Mouse (Mus musculus) limb, embryonic 14.5 days (tissue): ENCODE measurements around the gene Klc3. TPM values are rescaled to one million over a fixed set of nuclear protein-coding genes. Genes with fewer than 3 reads are reported as not detected.

Experiments used
- ATAC-seq: fragments of 200-750 bp; cut with Nextera tagmentation; 2 replicates; pipeline ENCODE4 v1.8.0; 2017; ENCODE audit warnings: low read depth, moderate number of reproducible peaks, moderate TSS enrichment; ENCODE audit not compliant: low FRiP score
- DNase-seq: peaks from one replicate; pipeline ENCODE4 v3.0.0-alpha.2; 2015; ENCODE audit warnings: low spot score
- H3K27ac ChIP-seq: fragments of 300-500 bp; sonication (generic); replicated peaks from 2 replicates; pipeline ENCODE4 v1.5.1; 2014; ENCODE audit warnings: low read depth, mild to moderate bottlenecking, low read length, moderate library complexity, mixed read lengths
- H3K27me3 ChIP-seq: fragments of 300-500 bp; sonication (generic); 2 replicates; pipeline ENCODE4 v1.6.1; 2014; ENCODE audit warnings: low read length, mixed read lengths; ENCODE audit not compliant: control insufficient read depth, insufficient read depth
- H3K36me3 ChIP-seq: fragments of 300-500 bp; sonication (generic); 2 replicates; pipeline ENCODE4 v1.6.1; 2014; ENCODE audit warnings: mild to moderate bottlenecking, low read length, moderate library complexity, mixed read lengths; ENCODE audit not compliant: control insufficient read depth, insufficient read depth
- H3K4me1 ChIP-seq: fragments of 300-500 bp; sonication (generic); 2 replicates; pipeline ENCODE4 v1.6.1; 2014; ENCODE audit warnings: antibody characterized with exemption, low read length, mixed read lengths; ENCODE audit not compliant: control insufficient read depth, insufficient read depth
- H3K4me2 ChIP-seq: fragments of 300-500 bp; sonication (generic); replicated peaks from 2 replicates; pipeline ENCODE4 v1.6.1; 2014; ENCODE audit warnings: low read depth, mild to moderate bottlenecking, low read length, moderate library complexity; ENCODE audit not compliant: severe bottlenecking
- H3K4me3 ChIP-seq: fragments of 300-500 bp; sonication (generic); replicated peaks from 2 replicates; pipeline ENCODE4 v1.5.1; 2014; ENCODE audit warnings: low read length
- H3K9ac ChIP-seq: fragments of 300-500 bp; sonication (generic); 2 replicates; pipeline ENCODE4 v1.6.1; 2014; ENCODE audit warnings: mild to moderate bottlenecking, low read depth, low read length, moderate library complexity; ENCODE audit not compliant: severe bottlenecking
- H3K9me3 ChIP-seq: fragments of 300-500 bp; sonication (generic); 2 replicates; pipeline ENCODE4 v1.6.1; 2016; ENCODE audit warnings: low read length; ENCODE audit not compliant: control insufficient read depth
- POLR2A ChIP-seq: fragments of 200-500 bp; IDR thresholded peaks from 2 replicates; pipeline ENCODE4 v1.8.0; 2012; ENCODE audit warnings: inconsistent platforms, mild to moderate bottlenecking, moderate library complexity, borderline replicate concordance; ENCODE audit not compliant: insufficient read depth, insufficient read length; ENCODE audit errors: extremely low read depth
- WGBS: fragments of 180-500 bp; shearing (Covaris S2); extraction: QIAGEN DNeasy Blood & Tissue Kit; methylation state at CpG from one replicate; pipeline ENCODE4 v1.1.7; 2014; 5-methylcytosine and 5-hydroxymethylcytosine counted together
- polyA plus RNA-seq, 2 experiments: library from polyadenylated mRNA; depleted of rRNA in 1 of 2; stranded (reverse) in 1 of 2; unstranded in 1 of 2; fragments of >200 nt; fragmentation: Nextera tagmentation in 1 of 2; extraction: Ambion mirVana in 1 of 2; gene quantifications; 2 replicates each; pipeline versions ENCODE4 v1.2.1 to v1.2.3; 2012 to 2014

The Klc3 gene
- polyA plus RNA-seq, 2 experiments: 11.5 to 15.2 TPM

GRCm38 (mm10) chr7:19373367-19373766, 30.5 kb downstream of the Klc3 start:
- Histone ChIP-seq H3K9me3 (no peaks in the 10 kb centered on the region), H3K27me3 (no peaks in the 10 kb centered on the region), H3K4me3 (no peak overlapping the region), H3K4me2 (no peak overlapping the region), H3K36me3 (peaks cover 23% of the 10 kb centered on the region; the same call in 1 of the 2 replicates), H3K9ac (no peak overlapping the region), H3K27ac (no peak overlapping the region), H3K4me1 (no peaks in the 10 kb centered on the region; the same call in 1 of the 2 replicates)
- ATAC-seq (no peak), DNase-seq (no peak)
- 89% methylated on average over 2 of the region's 2 CpGs for WGBS
- no peak for TF ChIP-seq POLR2A

GRCm38 (mm10) chr7:19369823-19370425, 34.0 kb downstream of the Klc3 start:
- no peaks in the 10 kb centered on the region; the same call in 1 of the 2 replicates for H3K4me1 ChIP-seq
- no peak for TF ChIP-seq POLR2A
- H3K4me3 ChIP-seq: peak overlapping the region; percentile 40
- peaks cover 6% of the 10 kb centered on the region; the same call in 1 of the 2 replicates for H3K36me3 ChIP-seq
- 15% methylated on average over 44 of the region's 46 CpGs for WGBS
- DNase-seq (no peak), ATAC-seq (peak; percentile 75)
- no peaks in the 10 kb centered on the region for H3K9me3 ChIP-seq
- H3K27me3 ChIP-seq: no peaks in the 10 kb centered on the region
- peak overlapping the region; percentile 75 for H3K4me2 ChIP-seq
- H3K27ac ChIP-seq: no peak overlapping the region
- peak overlapping the region; percentile 46 for H3K9ac ChIP-seq

- Histone ChIP-seq H3K4me3 (no peak overlapping the region), H3K36me3 (0 out of 2 replicates have a peak, but pooled peaks cover 3% of the 10 kb centered on the region), H3K4me1 (no peaks in the 10 kb centered on the region; the same call in 1 of the 2 replicates), H3K27me3 (no peaks in the 10 kb centered on the region), H3K4me2 (no peak overlapping the region), H3K9ac (no peak overlapping the region), H3K9me3 (no peaks in the 10 kb centered on the region), H3K27ac (no peak overlapping the region)
- TF ChIP-seq POLR2A: no peak
- 17% methylated on average over 16 of the region's 16 CpGs for WGBS
- ATAC-seq: no peak
- DNase-seq: no peak
Observed at GRCm38 (mm10) chr7:19368380-19368779, 35.5 kb downstream of the Klc3 start.

- WGBS: 61% methylated on average over 4 of the region's 4 CpGs
- no peak for DNase-seq
- Histone ChIP-seq H3K36me3 (no peaks in the 10 kb centered on the region), H3K4me2 (no peak overlapping the region), H3K9me3 (no peaks in the 10 kb centered on the region), H3K9ac (no peak overlapping the region), H3K27ac (no peak overlapping the region), H3K4me1 (peaks cover 7% of the 10 kb centered on the region), H3K4me3 (no peak overlapping the region), H3K27me3 (no peaks in the 10 kb centered on the region)
- no peak for ATAC-seq
- no peak for TF ChIP-seq POLR2A
Observed at GRCm38 (mm10) chr7:19365376-19365775, 38.5 kb downstream of the Klc3 start.

GRCm38 (mm10) chr7:19363881-19364280, 40.0 kb downstream of the Klc3 start:
- 4% methylated on average over 10 of the region's 18 CpGs for WGBS
- H3K4me3 ChIP-seq: no peak overlapping the region
- H3K36me3 ChIP-seq: no peaks in the 10 kb centered on the region
- TF ChIP-seq POLR2A: no peak
- no peaks in the 10 kb centered on the region for H3K27me3 ChIP-seq
- H3K9ac ChIP-seq: no peak overlapping the region
- peaks cover 7% of the 10 kb centered on the region for H3K4me1 ChIP-seq
- no peak for ATAC-seq
- H3K9me3 ChIP-seq: no peaks in the 10 kb centered on the region
- no peak overlapping the region for H3K4me2 ChIP-seq
- DNase-seq: peak; percentile 61
- H3K27ac ChIP-seq: no peak overlapping the region
